Mouse (Mus musculus) urinary bladder, postnatal 10 days (tissue): ENCODE results near the gene BC005561.
"Not testable (repeated sequence)": the region's sequence is repeated elsewhere in the genome, so short reads cannot be mapped to it uniquely, and the experiment has no call there.

ENCODE experiments used
- DNase-seq: peaks from one replicate; pipeline ENCODE4 v3.0.0; 2022; ENCODE audit warnings: low spot score

The BC005561 gene

GRCm38 (mm10) chr5:104508195-104508891 is at the start of gene BC005561:
Gene BC005561, plus strand, starts transcription at chr5:104508352.
- peak; percentile 27 for DNase-seq

GRCm38 (mm10) chr5:104458832-104459705 is 49.1 kb upstream of the BC005561 start, which contains the start of gene Pkd2:
Gene Pkd2, plus strand, starts transcription at chr5:104459450.
- peak; percentile 35 for DNase-seq

GRCm38 (mm10) chr5:104459706-104460455 is 48.3 kb upstream of the BC005561 start:
- no peak for DNase-seq

- DNase-seq = no peak
Measured at GRCm38 (mm10) chr5:104460456-104460838, 47.7 kb upstream of the BC005561 start.

GRCm38 (mm10) chr5:104460856-104461255 is 47.3 kb upstream of the BC005561 start:
- DNase-seq = no peak

- DNase-seq = no peak
Measured at GRCm38 (mm10) chr5:104465279-104465678, 42.9 kb upstream of the BC005561 start.

- no peak for DNase-seq
Measured at GRCm38 (mm10) chr5:104465731-104466130, 42.4 kb upstream of the BC005561 start.

- DNase-seq = no peak
Measured at GRCm38 (mm10) chr5:104466816-104467215, 41.3 kb upstream of the BC005561 start.

GRCm38 (mm10) chr5:104468586-104468985 is 39.6 kb upstream of the BC005561 start:
- no peak for DNase-seq

GRCm38 (mm10) chr5:104470981-104471391 is 37.2 kb upstream of the BC005561 start:
- DNase-seq = no peak

GRCm38 (mm10) chr5:104472371-104472770 is 35.8 kb upstream of the BC005561 start:
- DNase-seq = no peak

GRCm38 (mm10) chr5:104480367-104480766 is 27.8 kb upstream of the BC005561 start:
- no peak for DNase-seq

GRCm38 (mm10) chr5:104482856-104483255 is 25.3 kb upstream of the BC005561 start:
- DNase-seq = no peak

GRCm38 (mm10) chr5:104491561-104491960 is 16.6 kb upstream of the BC005561 start:
- no peak for DNase-seq

GRCm38 (mm10) chr5:104504883-104505282 is 3.3 kb upstream of the BC005561 start:
- DNase-seq = no peak

GRCm38 (mm10) chr5:104507829-104508194 is 340 bp upstream of the BC005561 start:
- no peak for DNase-seq

- DNase-seq = no peak
Measured at GRCm38 (mm10) chr5:104511211-104511610, 3.1 kb downstream of the BC005561 start.

GRCm38 (mm10) chr5:104538612-104539011 is 30.5 kb downstream of the BC005561 start:
- no peak for DNase-seq

GRCm38 (mm10) chr5:104539331-104539730 is 31.2 kb downstream of the BC005561 start:
- no peak for DNase-seq

- DNase-seq = not testable (repeated sequence)
Measured at GRCm38 (mm10) chr5:104568079-104568478, 59.9 kb downstream of the BC005561 start.

GRCm38 (mm10) chr5:104570766-104571165 is 62.6 kb downstream of the BC005561 start:
- DNase-seq = no peak

- DNase-seq = peak; percentile 21
Measured at GRCm38 (mm10) chr5:104571282-104571921, 63.2 kb downstream of the BC005561 start.
